Mouse (Mus musculus): Measurements from ENCODE around the gene Gad2.

DNA sequence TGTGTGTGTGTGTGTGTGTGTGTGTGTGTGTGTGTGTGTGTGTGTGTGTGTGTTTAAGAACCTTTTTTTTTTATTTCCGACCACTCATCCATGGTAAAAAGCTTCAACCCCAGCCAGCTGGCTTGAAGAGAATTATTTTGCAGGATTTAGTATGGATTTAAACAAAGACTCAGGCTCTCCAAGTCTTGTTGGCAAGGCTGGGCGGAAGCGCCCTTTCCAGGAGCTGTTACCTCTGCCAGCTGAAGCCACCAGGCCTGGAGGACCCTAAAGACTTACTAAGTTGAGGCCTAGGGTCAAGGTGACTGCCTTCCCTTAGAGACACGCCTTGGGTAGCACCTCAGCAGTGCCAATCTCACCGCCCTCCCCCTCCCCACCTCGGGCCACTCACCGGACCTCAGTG, 1.5 kb upstream of the Gad2 start:
- TF ChIP-seq CTCF (IDR thresholded peaks at IDR 0.05; ENCODE audit: low read depth, low read length) (no peak), TAL1 (conservative IDR thresholded peaks at IDR 0.05; ENCODE audit: low read depth, low read length) (no peak), GATA1 (IDR thresholded peaks at IDR 0.05; ENCODE audit: borderline replicate concordance, low read length) (no peak), GATA2 (IDR thresholded peaks at IDR 0.05; ENCODE audit: borderline replicate concordance, low read depth, low read length) (no peak)
